Mouse (Mus musculus): ENCODE results near the gene Bloc1s3. TPM values are rescaled to one million over a fixed set of nuclear protein-coding genes. Genes with fewer than 3 reads are reported as not detected.

Bloc1s3 gene
- polyA plus RNA-seq, 1 experiment from 2014 or later: 2.4 TPM

- Histone ChIP-seq H3K36me3 (no peaks in the 10 kb centered on the region), H3K4me1 (peaks cover 40% of the 10 kb centered on the region), H3K27ac (peak overlapping the region; percentile 88), H3K4me3 (peak overlapping the region; percentile 45), H3K9me3 (replicated peaks) (no peaks in the 10 kb centered on the region), H3K27me3 (ENCODE audit: low read depth, poor library complexity, severe bottlenecking) (peaks cover 40% of the 10 kb centered on the region)
- DNase-seq (ENCODE audit: low spot score): peak; percentile 65
- WGBS: 6% methylated on average over 22 of the region's 22 CpGs
Measured at GRCm38 (mm10) chr7:19464367-19465307, 43.5 kb downstream of the Bloc1s3 start.

- peak within 1 kb of the TSS; percentile 88 for H3K27ac ChIP-seq
- DNase-seq (ENCODE audit: low spot score): no peak
Measured at GRCm38 (mm10) chr7:19462884-19463381, 45.2 kb downstream of the Bloc1s3 start, which contains the start of gene Exoc3l2. Gene Exoc3l2 (plus strand): TSS chr7:19463331.

GRCm38 (mm10) chr7:19462443-19462842 lies 45.7 kb downstream of the Bloc1s3 start:
- Histone ChIP-seq H3K36me3 (no peaks in the 10 kb centered on the region), H3K27me3 (ENCODE audit: low read depth, poor library complexity, severe bottlenecking) (peaks cover 18% of the 10 kb centered on the region), H3K4me1 (peaks cover 52% of the 10 kb centered on the region), H3K27ac (peak overlapping the region; percentile 88), H3K4me3 (no peak overlapping the region), H3K9me3 (replicated peaks) (no peaks in the 10 kb centered on the region)
- no peak for DNase-seq (ENCODE audit: low spot score)
- 58% methylated on average over 4 of the region's 4 CpGs for WGBS

More at GRCm38 (mm10) chr7:19462884-19463381, 45.2 kb downstream of the Bloc1s3 start, which contains the start of gene Exoc3l2:
- H3K27me3 ChIP-seq (ENCODE audit: low read depth, poor library complexity, severe bottlenecking): peaks cover 23% of the 10 kb centered on the region
- H3K4me3 ChIP-seq: peak within 1 kb of the TSS; percentile 45
- peaks cover 48% of the 10 kb centered on the region for H3K4me1 ChIP-seq
- no peaks in the 10 kb centered on the region for H3K9me3 ChIP-seq (replicated peaks)
- no peaks in the 10 kb centered on the region for H3K36me3 ChIP-seq
- WGBS: 13% methylated on average over 6 of the region's 6 CpGs

- Histone ChIP-seq H3K4me1 (peaks cover 55% of the 10 kb centered on the region), H3K27ac (no peak overlapping the region), H3K27me3 (ENCODE audit: low read depth, poor library complexity, severe bottlenecking) (peaks cover 10% of the 10 kb centered on the region; the same call in 1 of the 2 replicates), H3K4me3 (0 out of 2 replicates have a peak overlapping the region, but pooled peaks have one; percentile 5), H3K36me3 (peaks cover 4% of the 10 kb centered on the region), H3K9me3 (replicated peaks) (no peaks in the 10 kb centered on the region)
- peak; percentile 91 for DNase-seq (ENCODE audit: low spot score)
- 11% methylated on average over 6 of the region's 6 CpGs for WGBS
Measured at GRCm38 (mm10) chr7:19461488-19461887, 46.7 kb downstream of the Bloc1s3 start.

GRCm38 (mm10) chr7:19460500-19460899 lies 47.7 kb downstream of the Bloc1s3 start:
- H3K4me3 ChIP-seq: no peak overlapping the region
- WGBS: 94% methylated on average over 1 of the region's 1 CpGs
- H3K27ac ChIP-seq: no peak overlapping the region
- no peaks in the 10 kb centered on the region for H3K9me3 ChIP-seq (replicated peaks)
- no peak for DNase-seq (ENCODE audit: low spot score)
- H3K4me1 ChIP-seq: peaks cover 55% of the 10 kb centered on the region
- 0 out of 2 replicates have a peak, but pooled peaks cover 2% of the 10 kb centered on the region for H3K27me3 ChIP-seq (ENCODE audit: low read depth, poor library complexity, severe bottlenecking)
- peaks cover 14% of the 10 kb centered on the region for H3K36me3 ChIP-seq

GRCm38 (mm10) chr7:19459144-19459870 lies 48.9 kb downstream of the Bloc1s3 start:
- Histone ChIP-seq H3K27me3 (ENCODE audit: low read depth, poor library complexity, severe bottlenecking) (no peaks in the 10 kb centered on the region), H3K4me1 (peaks cover 43% of the 10 kb centered on the region), H3K27ac (peak overlapping the region; percentile 89), H3K4me3 (peak overlapping the region; percentile 92), H3K36me3 (peaks cover 26% of the 10 kb centered on the region), H3K9me3 (replicated peaks) (no peaks in the 10 kb centered on the region)
- DNase-seq (ENCODE audit: low spot score): no peak
- WGBS: 24% methylated on average over 6 of the region's 6 CpGs

- Histone ChIP-seq H3K27ac (peak within 1 kb of the TSS; percentile 89), H3K36me3 (peaks cover 30% of the 10 kb centered on the region), H3K4me3 (peak within 1 kb of the TSS; percentile 92), H3K4me1 (peaks cover 36% of the 10 kb centered on the region), H3K9me3 (replicated peaks) (no peaks in the 10 kb centered on the region), H3K27me3 (ENCODE audit: low read depth, poor library complexity, severe bottlenecking) (no peaks in the 10 kb centered on the region)
- under 1% methylated on average over 28 of the region's 42 CpGs for WGBS
- DNase-seq (ENCODE audit: low spot score): peak; percentile 93
Measured at GRCm38 (mm10) chr7:19458591-19459111, 49.5 kb downstream of the Bloc1s3 start, which contains the start of gene Mark4. Gene Mark4 (minus strand): TSS chr7:19458821.

- DNase-seq (ENCODE audit: low spot score): peak; percentile 81
- Histone ChIP-seq H3K27me3 (ENCODE audit: low read depth, poor library complexity, severe bottlenecking) (no peaks in the 10 kb centered on the region), H3K27ac (peak overlapping the region; percentile 89), H3K4me3 (peak overlapping the region; percentile 92), H3K36me3 (peaks cover 36% of the 10 kb centered on the region), H3K9me3 (replicated peaks) (no peaks in the 10 kb centered on the region), H3K4me1 (peaks cover 31% of the 10 kb centered on the region)
- WGBS: under 1% methylated on average over 29 of the region's 31 CpGs
Measured at GRCm38 (mm10) chr7:19458072-19458486, 50.1 kb downstream of the Bloc1s3 start.

- WGBS: 10% methylated on average over 14 of the region's 14 CpGs
- Histone ChIP-seq H3K4me1 (peaks cover 25% of the 10 kb centered on the region), H3K27ac (peak overlapping the region; percentile 89), H3K36me3 (peaks cover 38% of the 10 kb centered on the region), H3K4me3 (peak overlapping the region; percentile 92), H3K27me3 (ENCODE audit: low read depth, poor library complexity, severe bottlenecking) (no peaks in the 10 kb centered on the region), H3K9me3 (replicated peaks) (no peaks in the 10 kb centered on the region)
- DNase-seq (ENCODE audit: low spot score): no peak
Measured at GRCm38 (mm10) chr7:19457414-19458071, 50.6 kb downstream of the Bloc1s3 start.

- 94% methylated on average over 7 of the region's 7 CpGs for WGBS
- Histone ChIP-seq H3K36me3 (peaks cover 47% of the 10 kb centered on the region), H3K4me3 (peak overlapping the region; percentile 92)
Measured at GRCm38 (mm10) chr7:19456628-19457027, 51.5 kb downstream of the Bloc1s3 start.

GRCm38 (mm10) chr7:19455819-19456495 lies 52.2 kb downstream of the Bloc1s3 start:
- Histone ChIP-seq H3K27ac (no peak overlapping the region), H3K27me3 (ENCODE audit: low read depth, poor library complexity, severe bottlenecking) (no peaks in the 10 kb centered on the region), H3K4me1 (peaks cover 22% of the 10 kb centered on the region), H3K4me3 (no peak overlapping the region), H3K9me3 (replicated peaks) (no peaks in the 10 kb centered on the region), H3K36me3 (peaks cover 53% of the 10 kb centered on the region)
- no peak for DNase-seq (ENCODE audit: low spot score)
- 88% methylated on average over 11 of the region's 11 CpGs for WGBS

More at GRCm38 (mm10) chr7:19456628-19457027, 51.5 kb downstream of the Bloc1s3 start:
- Histone ChIP-seq H3K27me3 (ENCODE audit: low read depth, poor library complexity, severe bottlenecking) (no peaks in the 10 kb centered on the region), H3K4me1 (peaks cover 22% of the 10 kb centered on the region), H3K9me3 (replicated peaks) (no peaks in the 10 kb centered on the region), H3K27ac (no peak overlapping the region)
- DNase-seq (ENCODE audit: low spot score): no peak
